Mouse (Mus musculus): ENCODE data around the gene Zswim3. TPM values are rescaled to one million over a fixed set of nuclear protein-coding genes. Genes with fewer than 3 reads are reported as not detected.
"Not testable (repeated sequence)": the region's sequence is repeated elsewhere in the genome, so short reads cannot be mapped to it uniquely, and the experiment has no call there.

The Zswim3 gene
- polyA plus RNA-seq, 1 experiment from 2014 or later = 7.2 TPM

- Histone ChIP-seq H3K4me1 (ENCODE audit: control insufficient read depth, insufficient read depth, low read length) (0 out of 2 replicates have a peak, but pooled peaks cover 7% of the 10 kb centered on the region), H3K27ac (ENCODE audit: low read depth, low read length) (peak overlapping the region; percentile 74; the same call in 1 of the 2 replicates), H3K4me2 (no peak overlapping the region), H3K36me3 (ENCODE audit: control insufficient read depth, insufficient read depth, low read length) (peaks cover 18% of the 10 kb centered on the region; the same call in 1 of the 2 replicates), H3K27me3 (ENCODE audit: control insufficient read depth, insufficient read depth, low read length) (no peaks in the 10 kb centered on the region), H3K4me3 (ENCODE audit: low read depth, low read length) (no peak overlapping the region), H3K9ac (ENCODE audit: low read depth, low read length) (no peak overlapping the region), H3K9me3 (replicated peaks; ENCODE audit: control insufficient read depth, low read length) (no peaks in the 10 kb centered on the region)
- 88% methylated on average over 2 of the region's 2 CpGs for WGBS (ENCODE audit: insufficient replicate concordance)
- ATAC-seq (replicated peaks; ENCODE audit: insufficient number of reproducible peaks, low FRiP score, low TSS enrichment) = no peak
Measured at GRCm38 (mm10) chr2:164793772-164794171, 11.1 kb upstream of the Zswim3 start.

- H3K27ac ChIP-seq (ENCODE audit: low read depth, low read length) = no peak overlapping the region
- ATAC-seq (replicated peaks; ENCODE audit: insufficient number of reproducible peaks, low FRiP score, low TSS enrichment) = no peak; the same call in 1 of the 2 replicates
- no peak overlapping the region for H3K4me2 ChIP-seq
- H3K4me3 ChIP-seq (ENCODE audit: low read depth, low read length) = no peak overlapping the region
- no peaks in the 10 kb centered on the region for H3K27me3 ChIP-seq (ENCODE audit: control insufficient read depth, insufficient read depth, low read length)
- no peaks in the 10 kb centered on the region for H3K9me3 ChIP-seq (replicated peaks; ENCODE audit: control insufficient read depth, low read length)
- H3K9ac ChIP-seq (ENCODE audit: low read depth, low read length) = no peak overlapping the region
- 0 out of 2 replicates have a peak, but pooled peaks cover 7% of the 10 kb centered on the region for H3K4me1 ChIP-seq (ENCODE audit: control insufficient read depth, insufficient read depth, low read length)
- 37% methylated on average over 5 of the region's 5 CpGs for WGBS (ENCODE audit: insufficient replicate concordance)
- peaks cover 18% of the 10 kb centered on the region; the same call in 1 of the 2 replicates for H3K36me3 ChIP-seq (ENCODE audit: control insufficient read depth, insufficient read depth, low read length)
Measured at GRCm38 (mm10) chr2:164794293-164794692, 10.6 kb upstream of the Zswim3 start.

- Histone ChIP-seq H3K27ac (ENCODE audit: low read depth, low read length) (no peak overlapping the region), H3K9me3 (replicated peaks; ENCODE audit: control insufficient read depth, low read length) (no peaks in the 10 kb centered on the region), H3K4me1 (ENCODE audit: control insufficient read depth, insufficient read depth, low read length) (0 out of 2 replicates have a peak, but pooled peaks cover 7% of the 10 kb centered on the region), H3K4me3 (ENCODE audit: low read depth, low read length) (no peak overlapping the region), H3K27me3 (ENCODE audit: control insufficient read depth, insufficient read depth, low read length) (no peaks in the 10 kb centered on the region), H3K36me3 (ENCODE audit: control insufficient read depth, insufficient read depth, low read length) (peaks cover 20% of the 10 kb centered on the region; the same call in 1 of the 2 replicates), H3K4me2 (no peak overlapping the region), H3K9ac (ENCODE audit: low read depth, low read length) (no peak overlapping the region)
- WGBS (ENCODE audit: insufficient replicate concordance) = 77% methylated on average over 4 of the region's 4 CpGs
- ATAC-seq (replicated peaks; ENCODE audit: insufficient number of reproducible peaks, low FRiP score, low TSS enrichment) = no peak
Measured at GRCm38 (mm10) chr2:164795868-164796267, 9.0 kb upstream of the Zswim3 start.

GRCm38 (mm10) chr2:164798554-164798953, 6.3 kb upstream of the Zswim3 start:
- H3K4me2 ChIP-seq; H3K27ac ChIP-seq (ENCODE audit: low read depth, low read length); H3K27me3 ChIP-seq (ENCODE audit: control insufficient read depth, insufficient read depth, low read length); ATAC-seq (replicated peaks; ENCODE audit: insufficient number of reproducible peaks, low FRiP score, low TSS enrichment); H3K9ac ChIP-seq (ENCODE audit: low read depth, low read length); H3K4me3 ChIP-seq (ENCODE audit: low read depth, low read length); H3K9me3 ChIP-seq (replicated peaks; ENCODE audit: control insufficient read depth, low read length); H3K4me1 ChIP-seq (ENCODE audit: control insufficient read depth, insufficient read depth, low read length): not testable (repeated sequence)
- WGBS (ENCODE audit: insufficient replicate concordance) = 74% methylated on average over 6 of the region's 6 CpGs
- H3K36me3 ChIP-seq (ENCODE audit: control insufficient read depth, insufficient read depth, low read length) = peaks cover 15% of the 10 kb centered on the region; the same call in 1 of the 2 replicates

GRCm38 (mm10) chr2:164800252-164801004, 4.5 kb upstream of the Zswim3 start:
- WGBS (ENCODE audit: insufficient replicate concordance) = 88% methylated on average over 13 of the region's 13 CpGs
- peaks cover 6% of the 10 kb centered on the region for H3K4me1 ChIP-seq (ENCODE audit: control insufficient read depth, insufficient read depth, low read length)
- peaks cover 10% of the 10 kb centered on the region; the same call in 1 of the 2 replicates for H3K36me3 ChIP-seq (ENCODE audit: control insufficient read depth, insufficient read depth, low read length)
- no peak overlapping the region for H3K27ac ChIP-seq (ENCODE audit: low read depth, low read length)
- ATAC-seq (replicated peaks; ENCODE audit: insufficient number of reproducible peaks, low FRiP score, low TSS enrichment) = no peak
- H3K9ac ChIP-seq (ENCODE audit: low read depth, low read length) = no peak overlapping the region
- no peaks in the 10 kb centered on the region for H3K27me3 ChIP-seq (ENCODE audit: control insufficient read depth, insufficient read depth, low read length)
- no peak overlapping the region for H3K4me3 ChIP-seq (ENCODE audit: low read depth, low read length)
- H3K4me2 ChIP-seq = no peak overlapping the region
- H3K9me3 ChIP-seq (replicated peaks; ENCODE audit: control insufficient read depth, low read length) = no peaks in the 10 kb centered on the region

GRCm38 (mm10) chr2:164803201-164803920, 1.5 kb upstream of the Zswim3 start:
- Histone ChIP-seq H3K4me1 (ENCODE audit: control insufficient read depth, insufficient read depth, low read length) (peaks cover 10% of the 10 kb centered on the region), H3K4me2 (peak overlapping the region; percentile 70), H3K9ac (ENCODE audit: low read depth, low read length) (peak overlapping the region; percentile 85), H3K9me3 (replicated peaks; ENCODE audit: control insufficient read depth, low read length) (no peaks in the 10 kb centered on the region), H3K27me3 (ENCODE audit: control insufficient read depth, insufficient read depth, low read length) (no peaks in the 10 kb centered on the region), H3K27ac (ENCODE audit: low read depth, low read length) (no peak overlapping the region), H3K36me3 (ENCODE audit: control insufficient read depth, insufficient read depth, low read length) (peaks cover 2% of the 10 kb centered on the region; the same call in 1 of the 2 replicates), H3K4me3 (ENCODE audit: low read depth, low read length) (peak overlapping the region; percentile 88)
- ATAC-seq (replicated peaks; ENCODE audit: insufficient number of reproducible peaks, low FRiP score, low TSS enrichment) = no peak
- 91% methylated on average over 16 of the region's 16 CpGs for WGBS (ENCODE audit: insufficient replicate concordance)

GRCm38 (mm10) chr2:164803921-164804313, 981 bp upstream of the Zswim3 start:
- Histone ChIP-seq H3K4me3 (ENCODE audit: low read depth, low read length) (peak overlapping the region; percentile 88), H3K36me3 (ENCODE audit: control insufficient read depth, insufficient read depth, low read length) (peaks cover 2% of the 10 kb centered on the region; the same call in 1 of the 2 replicates), H3K9ac (ENCODE audit: low read depth, low read length) (peak overlapping the region; percentile 85), H3K27me3 (ENCODE audit: control insufficient read depth, insufficient read depth, low read length) (no peaks in the 10 kb centered on the region), H3K9me3 (replicated peaks; ENCODE audit: control insufficient read depth, low read length) (no peaks in the 10 kb centered on the region), H3K27ac (ENCODE audit: low read depth, low read length) (no peak overlapping the region), H3K4me2 (peak overlapping the region; percentile 70), H3K4me1 (ENCODE audit: control insufficient read depth, insufficient read depth, low read length) (peaks cover 10% of the 10 kb centered on the region)
- 61% methylated on average over 1 of the region's 1 CpGs for WGBS (ENCODE audit: insufficient replicate concordance)
- ATAC-seq (replicated peaks; ENCODE audit: insufficient number of reproducible peaks, low FRiP score, low TSS enrichment) = no peak

- H3K36me3 ChIP-seq (ENCODE audit: control insufficient read depth, insufficient read depth, low read length) = peaks cover under 1% of the 10 kb centered on the region; the same call in 1 of the 2 replicates
- peak; percentile 63 for ATAC-seq (replicated peaks; ENCODE audit: insufficient number of reproducible peaks, low FRiP score, low TSS enrichment)
- H3K27ac ChIP-seq (ENCODE audit: low read depth, low read length) = peak overlapping the region; percentile 67
- H3K27me3 ChIP-seq (ENCODE audit: control insufficient read depth, insufficient read depth, low read length) = no peaks in the 10 kb centered on the region
- peak overlapping the region; percentile 88 for H3K4me3 ChIP-seq (ENCODE audit: low read depth, low read length)
- H3K4me1 ChIP-seq (ENCODE audit: control insufficient read depth, insufficient read depth, low read length) = peaks cover 10% of the 10 kb centered on the region
- H3K9ac ChIP-seq (ENCODE audit: low read depth, low read length) = peak overlapping the region; percentile 83
- 1% methylated on average over 21 of the region's 21 CpGs for WGBS (ENCODE audit: insufficient replicate concordance)
- H3K9me3 ChIP-seq (replicated peaks; ENCODE audit: control insufficient read depth, low read length) = no peaks in the 10 kb centered on the region
- peak overlapping the region; percentile 70 for H3K4me2 ChIP-seq
Measured at GRCm38 (mm10) chr2:164805332-164805718, 427 bp downstream of the Zswim3 start.

Measured in heart, embryonic 11.5 days (tissue).